Mouse (Mus musculus) kidney, adult 9 months (tissue): ENCODE measurements around the gene Nsg1.

Experiments
- DNase-seq: peaks from one replicate; pipeline ENCODE4 v3.0.0; 2022

Nsg1 gene

GRCm38 (mm10) chr5:38137163-38137562, 22.5 kb downstream of the Nsg1 start:
- no peak for DNase-seq

- DNase-seq, result peak; percentile 82
Observed at GRCm38 (mm10) chr5:38136247-38136646, 23.5 kb downstream of the Nsg1 start.

- DNase-seq, result no peak
Observed at GRCm38 (mm10) chr5:38129339-38129738, 30.4 kb downstream of the Nsg1 start.

GRCm38 (mm10) chr5:38126519-38127306, 33.0 kb downstream of the Nsg1 start:
- DNase-seq, result peak; percentile 75

- DNase-seq, result no peak
Observed at GRCm38 (mm10) chr5:38121699-38122098, 38.0 kb downstream of the Nsg1 start.

GRCm38 (mm10) chr5:38119268-38119667, 40.4 kb downstream of the Nsg1 start:
- no peak for DNase-seq

GRCm38 (mm10) chr5:38117056-38117455, 42.7 kb downstream of the Nsg1 start:
- DNase-seq, result peak; percentile 82

GRCm38 (mm10) chr5:38114526-38114925, 45.2 kb downstream of the Nsg1 start:
- DNase-seq, result no peak

- DNase-seq, result no peak
Observed at GRCm38 (mm10) chr5:38106807-38107206, 52.9 kb downstream of the Nsg1 start.

- no peak for DNase-seq
Observed at GRCm38 (mm10) chr5:38106080-38106697, 53.5 kb downstream of the Nsg1 start.

GRCm38 (mm10) chr5:38102945-38103344, 56.8 kb downstream of the Nsg1 start:
- DNase-seq, result no peak

- DNase-seq, result no peak
Observed at GRCm38 (mm10) chr5:38099139-38099676, 60.5 kb downstream of the Nsg1 start.

GRCm38 (mm10) chr5:38097501-38098093, 62.1 kb downstream of the Nsg1 start:
- DNase-seq, result peak; percentile 42

- DNase-seq, result no peak
Observed at GRCm38 (mm10) chr5:38094331-38094730, 65.4 kb downstream of the Nsg1 start.

- no peak for DNase-seq
Observed at GRCm38 (mm10) chr5:38091966-38092304, 67.8 kb downstream of the Nsg1 start.

GRCm38 (mm10) chr5:38091046-38091965, 68.4 kb downstream of the Nsg1 start:
- DNase-seq, result peak; percentile 73

GRCm38 (mm10) chr5:38090581-38090980, 69.1 kb downstream of the Nsg1 start:
- DNase-seq, result no peak

- no peak for DNase-seq
Observed at GRCm38 (mm10) chr5:38090111-38090510, 69.6 kb downstream of the Nsg1 start.
